In the genomic region with DNA sequence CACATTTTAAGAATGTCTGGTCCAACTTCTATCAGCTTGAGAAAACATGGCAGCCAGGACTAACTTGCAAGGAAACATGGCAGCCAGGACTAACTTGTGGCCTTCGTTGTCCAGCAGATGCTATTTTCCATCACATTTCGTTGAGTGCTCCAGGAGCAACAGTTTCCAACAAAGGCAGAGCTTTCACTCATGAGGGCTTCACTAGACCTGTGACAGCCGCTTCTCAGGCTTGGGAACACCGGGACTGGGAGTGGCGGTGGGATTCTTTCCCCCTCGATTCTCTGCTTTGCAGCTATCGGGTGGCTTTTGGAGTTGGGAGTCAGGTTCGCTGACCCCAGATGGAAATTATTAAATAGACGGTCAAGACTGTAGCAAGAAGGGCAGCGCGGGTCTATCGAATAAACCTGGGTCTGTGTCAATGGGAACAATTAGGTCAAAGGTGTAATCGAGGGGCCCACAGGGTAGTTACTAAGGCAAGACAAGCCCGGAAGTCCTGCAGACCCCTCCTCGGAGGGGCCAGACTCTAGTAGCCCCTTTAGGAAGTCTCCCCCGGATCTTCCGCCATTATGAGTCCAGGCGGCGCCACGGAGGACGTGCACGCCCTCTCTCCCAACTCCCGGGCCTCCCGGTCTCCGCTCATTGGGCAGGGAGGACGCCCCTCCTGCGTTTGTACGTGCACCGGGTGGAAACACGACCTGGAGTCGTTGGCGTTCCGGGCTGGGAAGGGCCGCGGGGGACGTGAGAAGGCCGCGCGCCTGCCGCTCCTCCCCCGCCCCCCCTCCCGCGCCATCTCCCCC, we compare ENCODE assay signal across 8 mouse cellular contexts. TPM values are rescaled to one million over a fixed set of nuclear protein-coding genes. Genes with fewer than 3 reads are reported as not detected.
DNase-seq lines count a peak whose midpoint lies in the region; ATAC-seq lines count a peak whose summit lies in the region.

Gene Mettl9 (plus strand): TSS at position 590 of the 797 bp plus-strand sequence.

- no peaks in the 10 kb centered on the region for H3K36me3 ChIP-seq in hindbrain, embryonic 11.5 days (ENCODE audit: control insufficient read depth, insufficient read depth, low read length)

- H3K9ac ChIP-seq in hindbrain, embryonic 11.5 days (ENCODE audit: low read depth, low read length) = peak within 1 kb of the TSS; percentile 99

- ATAC-seq in hindbrain, embryonic 11.5 days (ENCODE audit: low FRiP score) = peak; percentile 97

- H3K4me1 ChIP-seq in hindbrain, embryonic 11.5 days (replicated peaks; ENCODE audit: control insufficient read depth, insufficient read depth, low read length) = 0 out of 2 replicates have a peak, but pooled peaks cover 2% of the 10 kb centered on the region

- H3K27ac ChIP-seq in hindbrain, embryonic 11.5 days (ENCODE audit: low read depth, low read length) = peak within 1 kb of the TSS; percentile 99

- peak; percentile 97 for DNase-seq in MN1 (ENCODE audit: low spot score)
- peak; percentile 94 for DNase-seq in cerebellum, adult 9-10 months
- DNase-seq in frontal cortex, adult 2 months (ENCODE audit: extremely low spot score in 1 of 2, low spot score in 1 of 2) = peak; percentile 81 to 93
- DNase-seq in hindbrain, embryonic 11.5 days (ENCODE audit: low spot score) = peak; percentile 97
- DNase-seq in layer of hippocampus, postnatal 10 days (ENCODE audit: low spot score in 2 of 2) = peak; percentile 93 to 95
- peak; percentile 97 for DNase-seq in lung, postnatal 10 days
- peak; percentile 94 for DNase-seq in ovary, postnatal 36 days (ENCODE audit: low spot score)
- peak; percentile 94 for DNase-seq in thymus, postnatal 25 days

- H3K27me3 ChIP-seq in hindbrain, embryonic 11.5 days (ENCODE audit: control insufficient read depth, insufficient read depth, low read length) = no peaks in the 10 kb centered on the region

- H3K4me3 ChIP-seq in hindbrain, embryonic 11.5 days (ENCODE audit: low read depth, low read length) = peak within 1 kb of the TSS; percentile 96

- H3K4me2 ChIP-seq in hindbrain, embryonic 11.5 days (replicated peaks; ENCODE audit: low read depth, low read length) = peak within 1 kb of the TSS; percentile 61

- H3K9me3 ChIP-seq in hindbrain, embryonic 11.5 days (ENCODE audit: control insufficient read depth, low read length) = no peaks in the 10 kb centered on the region

- WGBS in hindbrain, embryonic 11.5 days = 2% methylated on average over 40 of the region's 43 CpGs

RNA-seq across cellular contexts. Expression of gene Mettl9, which starts in this region (rescaled TPM):
- polyA plus RNA-seq in frontal cortex, adult 2 months (2012; rRNA removed) = 58.0 and 60.3 TPM in 2 replicates
- 266 and 279 TPM in 2 replicates for polyA plus RNA-seq in hindbrain, embryonic 11.5 days (2014; fragmentation: Nextera tagmentation; extraction: Ambion mirVana)
- 10 to 100 TPM; 77.6 to 81.2 TPM for total RNA-seq in layer of hippocampus, postnatal 10 days (2021)

Comparison
In these comparisons a context has a peak if more than half of its experiments do, and no peak if none do; other contexts are left out.
1. Peak in every context shown above with its lines: DNase-seq, ATAC-seq, H3K4me3 ChIP-seq and H3K27ac ChIP-seq.